Mouse (Mus musculus) forebrain, embryonic 15.5 days (tissue): ENCODE results near the gene Eno4. TPM values are rescaled to one million over a fixed set of nuclear protein-coding genes. Genes with fewer than 3 reads are reported as not detected.
"Not testable (repeated sequence)": the region's sequence is repeated elsewhere in the genome, so short reads cannot be mapped to it uniquely, and the experiment has no call there.

Source experiments
- ATAC-seq: fragments of 200-750 bp; cut with Nextera tagmentation; replicated peaks from 2 replicates; pipeline ENCODE4 v1.8.0; 2017; ENCODE audit warnings: mild to moderate bottlenecking, moderate TSS enrichment, moderate library complexity
- H3K27ac ChIP-seq: fragments of 300-500 bp; sonication (generic); replicated peaks from 2 replicates; pipeline ENCODE4 v1.5.1; 2015; ENCODE audit warnings: mild to moderate bottlenecking, inconsistent platforms
- H3K27me3 ChIP-seq: fragments of 300-500 bp; sonication (generic); 2 replicates; pipeline ENCODE4 v1.6.1; 2015; ENCODE audit warnings: inconsistent platforms
- H3K36me3 ChIP-seq: fragments of 300-500 bp; sonication (generic); 2 replicates; pipeline ENCODE4 v1.6.1; 2015; ENCODE audit warnings: mild to moderate bottlenecking, inconsistent platforms
- H3K4me1 ChIP-seq: fragments of 300-500 bp; sonication (generic); 2 replicates; pipeline ENCODE4 v1.6.1; 2015; ENCODE audit warnings: inconsistent platforms
- H3K4me2 ChIP-seq: fragments of 300-500 bp; sonication (generic); replicated peaks from 2 replicates; pipeline ENCODE4 v1.6.1; 2015; ENCODE audit warnings: mild to moderate bottlenecking, inconsistent platforms
- H3K4me3 ChIP-seq: fragments of 300-500 bp; sonication (generic); 2 replicates; pipeline ENCODE4 v1.5.1; 2015; ENCODE audit warnings: mild to moderate bottlenecking, inconsistent platforms
- H3K9ac ChIP-seq: fragments of 300-500 bp; sonication (generic); replicated peaks from 2 replicates; pipeline ENCODE4 v1.6.1; 2015; ENCODE audit warnings: mild to moderate bottlenecking, inconsistent platforms
- H3K9me3 ChIP-seq: fragments of 300-500 bp; sonication (generic); 2 replicates; pipeline ENCODE4 v1.6.1; 2016; ENCODE audit warnings: inconsistent platforms
- WGBS: fragments of 180-500 bp; shearing (Covaris S2); methylation state at CpG from one replicate; pipeline ENCODE4 v1.1.7; 2015; ENCODE audit warnings: mixed read lengths; 5-methylcytosine and 5-hydroxymethylcytosine counted together
- polyA plus RNA-seq: library from polyadenylated mRNA; unstranded; fragments of >200 nt; fragmentation: Nextera tagmentation; extraction: Ambion mirVana; gene quantifications from 2 replicates; pipeline ENCODE4 v1.2.1, GENCODE M21; 2015

Eno4 gene
- 1.8 and 2.4 TPM in 2 replicates for polyA plus RNA-seq

DNA sequence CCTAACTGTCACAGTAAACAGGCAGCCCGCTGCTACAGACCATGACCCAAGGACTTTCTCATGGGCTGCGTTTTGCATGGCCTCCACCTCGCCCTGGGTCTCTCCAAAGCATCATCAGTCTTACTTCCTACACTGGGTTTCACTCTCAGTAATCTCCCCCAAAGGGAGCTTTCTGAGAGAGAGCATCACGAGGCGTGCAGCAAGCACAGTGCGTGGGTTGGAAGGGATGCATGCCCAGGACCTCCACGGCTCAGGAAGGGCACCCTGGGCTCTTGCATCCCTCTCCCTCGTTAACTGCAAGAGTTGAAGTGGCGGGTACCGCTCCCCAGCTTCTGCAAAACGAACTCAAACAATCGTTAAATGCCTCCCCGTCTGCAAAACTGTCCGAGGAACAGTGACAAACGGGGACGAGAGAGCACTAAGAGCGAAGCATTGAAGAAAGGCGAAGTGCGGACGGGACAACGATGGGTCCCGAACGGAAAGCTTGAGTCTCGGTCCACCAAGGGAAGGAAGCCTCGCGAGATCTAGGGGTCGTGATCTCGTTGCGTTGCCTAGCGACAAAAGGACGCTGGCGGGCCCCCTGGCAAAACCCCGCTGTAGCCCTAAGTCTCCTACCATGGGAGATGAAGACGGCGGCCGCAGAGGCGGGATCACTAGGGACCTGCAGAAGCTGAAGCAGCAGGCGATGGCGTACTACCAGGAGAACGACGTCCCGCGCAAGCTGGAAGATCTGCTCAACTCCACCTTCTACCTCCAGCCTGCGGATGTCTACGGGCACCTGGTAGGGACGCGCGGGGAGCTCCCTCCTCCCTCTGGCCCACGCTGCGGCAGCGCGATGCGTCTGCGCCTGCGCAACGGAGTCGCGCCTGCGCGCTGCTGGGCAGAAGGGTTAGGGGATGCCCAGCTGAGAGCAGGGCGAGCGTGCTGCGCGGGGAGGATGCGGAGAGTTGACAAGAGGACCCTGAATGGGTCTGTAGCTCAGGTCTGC lies at the start of gene Eno4, which contains the start of gene Hspa12a:
Gene Eno4, plus strand, starts transcription at position 585 of the 988 bp plus-strand sequence.
Gene Hspa12a, minus strand, starts transcription at position 814 of the 988 bp plus-strand sequence.
- peaks cover 20% of the 10 kb centered on the region; the same call in 1 of the 2 replicates for H3K27me3 ChIP-seq
- peak within 1 kb of the TSS; percentile 92 for H3K4me3 ChIP-seq
- no peaks in the 10 kb centered on the region for H3K9me3 ChIP-seq
- peak; percentile 96 for ATAC-seq
- WGBS: under 1% methylated on average over 65 of the region's 65 CpGs
- H3K27ac ChIP-seq: peak within 1 kb of the TSS; percentile 82
- H3K4me1 ChIP-seq: peaks cover 13% of the 10 kb centered on the region
- H3K36me3 ChIP-seq: no peaks in the 10 kb centered on the region
- H3K9ac ChIP-seq: peak within 1 kb of the TSS; percentile 83
- peak within 1 kb of the TSS; percentile 97 for H3K4me2 ChIP-seq

DNA sequence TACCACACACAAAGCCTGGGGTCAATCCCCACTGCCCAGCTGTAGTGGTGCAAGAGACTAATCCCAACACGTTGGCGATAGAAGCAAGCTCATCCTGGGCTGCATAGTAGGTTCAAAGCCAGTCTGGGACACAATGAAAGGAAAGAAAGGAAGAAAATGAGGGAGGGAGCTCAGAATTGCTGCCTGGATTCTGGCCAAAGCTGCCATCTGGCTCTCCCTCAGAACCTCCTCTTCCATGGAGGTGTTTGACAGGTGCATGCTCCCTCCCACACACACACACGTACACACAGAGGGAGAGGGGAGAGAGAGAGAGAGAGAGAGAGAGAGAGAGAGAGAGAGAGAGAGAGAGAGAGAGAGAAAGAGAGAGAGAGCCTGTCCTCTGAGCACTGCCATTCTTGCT lies 47.0 kb upstream of the Eno4 start:
- Histone ChIP-seq H3K4me1 (peaks cover 4% of the 10 kb centered on the region; the same call in 1 of the 2 replicates), H3K27me3 (no peaks in the 10 kb centered on the region), H3K9me3 (no peaks in the 10 kb centered on the region), H3K4me3 (no peak overlapping the region), H3K36me3 (no peaks in the 10 kb centered on the region), H3K4me2 (no peak overlapping the region), H3K9ac (no peak overlapping the region), H3K27ac (no peak overlapping the region)
- WGBS: 33% methylated on average over 3 of the region's 3 CpGs
- ATAC-seq: no peak

DNA sequence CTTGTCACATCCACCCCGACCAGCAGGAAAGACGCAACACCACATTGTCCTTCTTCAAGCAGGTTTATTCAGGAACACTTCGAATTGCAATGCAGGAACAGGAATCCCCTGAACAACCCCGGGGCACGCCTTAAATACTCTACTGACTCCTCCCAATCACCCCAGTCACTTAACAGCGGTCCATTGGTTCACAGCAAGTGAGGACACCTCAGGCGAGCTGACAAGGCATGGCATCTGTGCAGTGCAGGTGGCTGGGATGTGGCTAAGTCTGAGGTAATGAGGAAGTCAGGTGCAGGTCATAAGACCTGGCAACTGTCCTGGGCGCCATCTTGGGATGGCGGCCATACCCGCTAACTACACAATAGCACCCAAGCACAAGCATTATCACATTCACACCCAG lies 42.8 kb upstream of the Eno4 start:
- whole genome bisulfite sequencing: 91% methylated on average over 10 of the region's 10 CpGs
- not testable (repeated sequence) for H3K27me3 ChIP-seq, H3K4me1 ChIP-seq, H3K4me2 ChIP-seq, H3K9me3 ChIP-seq, ATAC-seq, H3K9ac ChIP-seq, H3K27ac ChIP-seq, H3K36me3 ChIP-seq, H3K4me3 ChIP-seq

DNA sequence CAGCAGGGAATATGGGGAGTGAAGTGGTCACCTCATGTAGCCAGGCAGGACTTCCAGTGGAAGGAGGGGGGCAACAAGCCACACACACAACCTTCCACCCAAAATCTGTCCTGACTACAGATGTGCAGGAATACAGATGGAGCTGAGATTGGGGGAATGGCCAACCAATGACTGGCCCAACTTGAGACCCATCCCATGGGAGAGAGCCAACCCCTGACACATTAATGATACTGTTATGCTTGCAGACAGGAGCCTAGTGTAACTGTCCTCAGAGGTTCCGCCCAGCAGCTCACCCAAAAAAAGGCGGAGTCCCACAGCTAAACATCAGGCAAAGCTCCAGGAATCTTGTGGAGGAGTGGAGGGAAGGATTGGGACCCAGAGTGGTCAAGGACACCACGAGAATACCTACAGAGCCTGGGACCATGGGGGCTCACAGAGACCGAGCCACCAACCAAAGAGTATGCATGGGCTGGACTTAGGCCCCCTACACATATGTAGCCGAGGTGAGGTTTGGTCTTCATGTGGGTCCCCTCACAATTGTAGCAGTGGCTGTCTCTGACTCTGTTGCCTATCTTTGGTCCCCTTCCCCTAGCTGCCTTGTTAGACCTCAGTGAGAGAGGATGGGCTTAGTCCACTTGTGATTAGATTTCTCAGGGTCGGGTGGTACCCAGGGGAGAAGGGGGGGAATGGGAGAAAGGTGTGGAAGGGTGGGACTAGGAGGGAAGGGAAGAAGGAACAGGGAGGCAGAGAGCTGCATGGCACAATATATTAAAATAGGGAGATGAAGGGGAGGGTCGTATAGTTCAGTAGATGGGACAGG lies 39.9 kb upstream of the Eno4 start:
- Histone ChIP-seq H3K4me1 (no peaks in the 10 kb centered on the region), H3K36me3 (no peaks in the 10 kb centered on the region), H3K4me2 (peak overlapping the region; percentile 43), H3K4me3 (no peak overlapping the region; the same call in 1 of the 2 replicates), H3K9me3 (no peaks in the 10 kb centered on the region), H3K9ac (no peak overlapping the region), H3K27ac (no peak overlapping the region), H3K27me3 (peaks cover 4% of the 10 kb centered on the region; the same call in 1 of the 2 replicates)
- WGBS: 64% methylated on average over 7 of the region's 7 CpGs
- ATAC-seq: peak; percentile 26; the same call in 1 of the 2 replicates

DNA sequence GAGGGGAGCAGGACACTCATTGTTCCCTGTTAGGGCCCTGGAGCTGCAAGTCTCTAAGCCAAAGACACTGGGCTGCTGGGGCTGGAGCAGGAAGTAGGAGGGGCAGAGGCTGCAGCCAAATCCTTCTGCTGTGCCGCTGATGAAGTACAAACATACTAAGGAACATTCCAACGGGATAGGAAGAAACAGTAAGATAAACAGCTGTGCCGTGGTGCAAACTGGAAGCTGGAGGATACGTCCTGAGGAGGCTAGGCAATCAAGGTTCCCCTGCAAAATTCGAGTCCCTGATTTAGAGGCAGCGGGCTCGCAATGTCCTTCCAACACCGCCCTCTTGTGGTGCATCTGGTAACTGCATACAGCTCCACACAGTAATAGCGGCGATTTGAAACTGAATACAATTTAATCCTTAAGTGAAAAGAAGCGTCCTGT lies 39.3 kb upstream of the Eno4 start:
- under 1% methylated on average over 11 of the region's 11 CpGs for WGBS
- peak; percentile 57 for ATAC-seq
- peak overlapping the region; percentile 18 for H3K4me3 ChIP-seq

DNA sequence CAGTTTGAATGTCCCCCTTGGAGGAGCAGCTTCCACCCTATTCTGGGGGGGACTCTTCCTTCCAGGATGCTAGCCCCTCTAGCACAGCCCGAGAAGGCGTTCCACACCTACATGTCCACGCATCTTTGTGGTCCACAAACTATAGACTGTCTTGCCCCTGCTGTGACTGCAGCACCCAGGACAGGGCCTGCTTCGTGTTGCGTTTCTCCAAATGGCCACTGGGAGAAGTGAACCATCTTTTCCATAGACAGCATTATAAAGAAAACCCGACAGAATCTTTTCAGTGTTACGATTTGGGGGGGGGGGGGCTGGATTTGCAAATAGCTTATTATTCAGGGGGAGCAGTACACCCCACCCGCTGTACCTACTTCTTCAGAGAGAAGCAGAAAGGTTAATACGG lies 36.5 kb upstream of the Eno4 start:
- no peak for ATAC-seq
- H3K27ac ChIP-seq: no peak overlapping the region
- H3K9me3 ChIP-seq: no peaks in the 10 kb centered on the region
- no peak overlapping the region for H3K4me3 ChIP-seq
- H3K9ac ChIP-seq: no peak overlapping the region
- H3K27me3 ChIP-seq: peaks cover 4% of the 10 kb centered on the region; the same call in 1 of the 2 replicates
- no peak overlapping the region for H3K4me2 ChIP-seq
- H3K4me1 ChIP-seq: peaks cover 8% of the 10 kb centered on the region; the same call in 1 of the 2 replicates
- 24% methylated on average over 9 of the region's 9 CpGs for WGBS
- no peaks in the 10 kb centered on the region for H3K36me3 ChIP-seq

More for the DNA sequence above, 39.3 kb upstream of the Eno4 start:
- Histone ChIP-seq H3K4me2 (peak overlapping the region; percentile 43), H3K27me3 (peaks cover 4% of the 10 kb centered on the region; the same call in 1 of the 2 replicates), H3K9ac (no peak overlapping the region), H3K4me1 (no peaks in the 10 kb centered on the region), H3K36me3 (no peaks in the 10 kb centered on the region), H3K27ac (no peak overlapping the region), H3K9me3 (no peaks in the 10 kb centered on the region)

DNA sequence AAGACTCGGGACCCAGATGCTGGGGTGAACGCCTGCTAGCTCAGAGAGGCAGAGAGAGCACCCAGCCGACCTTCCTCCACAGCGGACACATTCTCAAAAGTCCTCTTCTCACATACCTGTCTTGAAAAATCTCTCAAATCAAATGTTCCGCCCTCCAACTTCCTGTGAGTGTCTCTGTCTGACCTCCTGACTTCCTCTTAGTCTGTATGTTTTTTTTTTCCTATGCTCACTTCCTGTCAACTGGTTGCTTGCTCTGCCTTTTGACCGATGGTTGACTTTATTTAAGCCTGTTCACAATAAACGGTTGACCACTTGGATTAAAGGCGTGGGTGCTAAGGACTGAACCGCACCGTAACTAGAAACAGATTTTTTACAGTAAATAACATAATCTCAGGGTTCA lies 35.2 kb upstream of the Eno4 start:
- Histone ChIP-seq H3K4me2 (no peak overlapping the region), H3K9me3 (no peaks in the 10 kb centered on the region), H3K36me3 (no peaks in the 10 kb centered on the region), H3K27ac (no peak overlapping the region), H3K27me3 (peaks cover 4% of the 10 kb centered on the region; the same call in 1 of the 2 replicates), H3K9ac (no peak overlapping the region), H3K4me3 (no peak overlapping the region), H3K4me1 (peaks cover 8% of the 10 kb centered on the region; the same call in 1 of the 2 replicates)
- WGBS: 90% methylated on average over 10 of the region's 10 CpGs
- no peak for ATAC-seq

DNA sequence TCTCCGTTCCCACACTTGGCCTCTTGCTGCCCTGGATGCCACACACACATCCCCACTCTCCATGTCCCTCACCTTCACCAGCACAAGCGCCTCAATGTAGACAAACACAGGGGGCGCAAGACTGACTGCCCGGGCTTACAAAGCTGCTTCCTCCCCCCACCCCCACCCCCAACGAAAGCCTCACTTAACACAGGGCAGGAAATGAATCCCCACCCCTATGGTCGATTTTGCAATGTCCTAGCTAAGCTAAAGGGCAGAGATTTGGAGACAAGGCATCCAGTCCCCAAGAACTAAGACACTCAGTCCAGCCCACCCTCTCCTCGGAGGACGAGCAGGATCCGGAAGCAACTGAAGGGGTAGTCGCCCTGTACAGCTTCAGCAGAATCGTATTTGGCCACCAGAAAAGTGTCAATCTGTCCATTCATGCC lies 32.3 kb upstream of the Eno4 start:
- Histone ChIP-seq H3K27me3 (peaks cover 3% of the 10 kb centered on the region; the same call in 1 of the 2 replicates), H3K27ac (0 out of 2 replicates have a peak overlapping the region, but pooled peaks have one; percentile 3), H3K4me2 (peak overlapping the region; percentile 51), H3K9ac (peak overlapping the region; percentile 44), H3K36me3 (no peaks in the 10 kb centered on the region), H3K4me3 (peak overlapping the region; percentile 36), H3K4me1 (peaks cover 8% of the 10 kb centered on the region; the same call in 1 of the 2 replicates), H3K9me3 (no peaks in the 10 kb centered on the region)
- peak; percentile 73 for ATAC-seq
- WGBS: 3% methylated on average over 11 of the region's 11 CpGs

DNA sequence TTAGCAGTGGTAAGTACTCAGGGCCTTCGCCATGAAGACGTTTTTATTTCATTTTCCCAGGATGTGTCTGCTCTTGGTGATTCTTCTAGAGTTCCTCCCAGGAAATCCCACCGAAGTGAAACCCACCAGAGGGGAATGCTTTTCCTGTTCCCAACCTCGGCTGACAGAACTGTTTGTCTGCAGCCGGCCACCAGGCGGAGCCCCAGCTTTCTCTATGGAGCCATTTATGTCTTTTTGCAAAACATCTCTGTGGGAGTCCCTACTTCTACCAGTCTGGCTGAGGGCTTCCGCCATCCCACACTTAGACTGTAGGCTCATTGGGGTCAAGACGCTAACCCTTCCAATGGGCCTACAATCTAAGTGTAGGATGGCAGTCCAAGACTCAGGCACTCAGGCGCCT lies 31.8 kb upstream of the Eno4 start:
- H3K9ac ChIP-seq: peak overlapping the region; percentile 44
- 0 out of 2 replicates have a peak overlapping the region, but pooled peaks have one; percentile 3 for H3K27ac ChIP-seq
- H3K4me3 ChIP-seq: peak overlapping the region; percentile 36
- peaks cover 8% of the 10 kb centered on the region; the same call in 1 of the 2 replicates for H3K4me1 ChIP-seq
- peak; percentile 68 for ATAC-seq
- peak overlapping the region; percentile 51 for H3K4me2 ChIP-seq
- peaks cover 4% of the 10 kb centered on the region; the same call in 1 of the 2 replicates for H3K27me3 ChIP-seq
- no peaks in the 10 kb centered on the region for H3K36me3 ChIP-seq
- 11% methylated on average over 9 of the region's 9 CpGs for WGBS
- no peaks in the 10 kb centered on the region for H3K9me3 ChIP-seq

DNA sequence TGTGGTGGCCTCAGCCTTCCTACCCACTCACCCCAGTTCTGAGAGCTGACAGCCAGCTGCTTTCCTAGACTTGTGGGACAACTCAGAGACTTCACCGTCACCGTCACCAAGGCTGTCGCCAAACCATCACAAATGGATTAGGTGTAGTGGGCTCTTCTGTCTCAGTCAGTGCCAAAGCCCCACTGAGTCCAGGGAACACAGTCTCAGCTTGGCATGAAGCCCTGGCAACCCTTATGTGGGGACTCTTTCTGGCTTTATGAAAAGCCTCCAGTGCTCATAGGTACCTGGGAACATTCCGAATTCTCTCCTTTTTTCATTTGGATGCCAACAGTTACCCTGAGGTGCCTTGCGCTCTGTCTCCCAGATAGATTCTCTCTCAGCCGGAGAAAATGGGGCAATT lies 29.9 kb upstream of the Eno4 start:
- H3K27me3 ChIP-seq: peaks cover 10% of the 10 kb centered on the region; the same call in 1 of the 2 replicates
- no peaks in the 10 kb centered on the region for H3K36me3 ChIP-seq
- peaks cover 8% of the 10 kb centered on the region; the same call in 1 of the 2 replicates for H3K4me1 ChIP-seq
- H3K4me3 ChIP-seq: no peak overlapping the region
- no peak overlapping the region for H3K9ac ChIP-seq
- H3K9me3 ChIP-seq: no peaks in the 10 kb centered on the region
- H3K4me2 ChIP-seq: no peak overlapping the region
- no peak for ATAC-seq
- H3K27ac ChIP-seq: no peak overlapping the region
- 69% methylated on average over 6 of the region's 6 CpGs for WGBS

DNA sequence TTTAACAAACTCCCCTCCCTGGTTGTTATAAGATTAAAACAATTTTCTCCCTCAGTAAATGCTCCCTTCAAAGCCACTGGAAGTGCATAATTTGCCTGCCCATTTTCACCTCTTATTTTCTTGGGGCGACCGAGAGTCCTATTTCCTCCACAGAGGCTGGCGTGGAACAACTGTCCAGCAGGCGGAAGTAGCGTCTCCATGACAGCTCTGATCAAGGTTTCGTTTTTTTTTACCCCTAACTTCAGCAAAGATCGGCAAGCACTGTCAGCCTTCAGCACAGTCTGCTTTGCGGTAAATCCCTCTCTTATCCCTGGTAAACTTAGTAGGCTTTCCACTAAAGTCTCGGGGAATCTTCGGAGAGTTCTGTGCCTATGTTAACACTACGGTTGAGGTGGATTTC lies 24.6 kb upstream of the Eno4 start:
- Histone ChIP-seq H3K27me3 (peaks cover 10% of the 10 kb centered on the region; the same call in 1 of the 2 replicates), H3K36me3 (no peaks in the 10 kb centered on the region), H3K9ac (no peak overlapping the region), H3K4me3 (no peak overlapping the region), H3K27ac (no peak overlapping the region), H3K9me3 (no peaks in the 10 kb centered on the region), H3K4me1 (peaks cover 11% of the 10 kb centered on the region), H3K4me2 (0 out of 2 replicates have a peak overlapping the region, but pooled peaks have one; percentile 19)
- 7% methylated on average over 11 of the region's 11 CpGs for WGBS
- no peak for ATAC-seq
